Mouse (Mus musculus) megakaryocyte, embryonic 14.5 days (primary cell): ENCODE measurements at regions not wholly inside any gene's neighbourhood (a gene's known extent, or its start where the extent isn't known, plus 50 kb on each side); places are given as distances from the start of the nearest gene placed in this dataset.

Experiments used
- FLI1 ChIP-seq: IDR thresholded peaks from 2 replicates; pipeline ENCODE4 v1.6.1; 2012; ENCODE audit warnings: low read length, inconsistent platforms, mixed read lengths
- GATA1 ChIP-seq: IDR thresholded peaks from 3 replicates; pipeline ENCODE4 v1.6.1; 2012; ENCODE audit warnings: mixed read lengths, low read length, inconsistent platforms, borderline replicate concordance

DNA sequence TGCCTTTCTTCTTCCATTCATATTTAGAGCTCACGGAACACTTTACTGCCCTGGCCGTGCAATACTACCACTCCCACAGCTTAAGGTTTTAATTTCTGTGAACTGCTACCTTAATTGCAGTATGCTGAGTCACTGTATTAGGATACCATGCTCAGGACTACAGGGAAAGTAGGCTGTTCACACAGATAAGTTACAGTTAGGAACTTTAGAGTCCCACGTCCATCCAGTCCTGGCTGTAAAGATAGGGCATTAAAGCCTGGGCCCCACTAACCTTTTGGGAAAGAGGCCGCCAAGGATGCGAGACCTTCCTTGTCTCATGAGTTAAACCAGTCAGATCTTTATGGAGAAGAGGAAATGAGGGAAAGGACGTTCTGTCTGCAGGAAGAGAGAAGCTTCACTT is 574.6 kb downstream of the Stpg2 start:
- TF ChIP-seq GATA1: no peak
- no peak for TF ChIP-seq FLI1
